Mouse (Mus musculus) heart, embryonic 11.5 days (tissue): Measurements from ENCODE around the gene Tbx15. TPM values are rescaled to one million over a fixed set of nuclear protein-coding genes. Genes with fewer than 3 reads are reported as not detected.
A peak's percentile ranks its signal among the peaks of the same experiment; 100 is the strongest.

ENCODE experiments used
- ATAC-seq: fragments of 200-750 bp; cut with Nextera tagmentation; replicated peaks from 2 replicates; pipeline ENCODE4 v1.8.0; 2017; ENCODE audit warnings: moderate library complexity; ENCODE audit not compliant: insufficient number of reproducible peaks, low FRiP score, low TSS enrichment
- H3K27ac ChIP-seq: fragments of 300-500 bp; sonication (generic); 2 replicates; pipeline ENCODE4 v1.5.1; 2014; ENCODE audit warnings: mild to moderate bottlenecking, low read depth, low read length
- H3K27me3 ChIP-seq: fragments of 300-500 bp; sonication (generic); 2 replicates; pipeline ENCODE4 v1.6.1; 2014; ENCODE audit warnings: mild to moderate bottlenecking, low read length, mixed read lengths; ENCODE audit not compliant: control insufficient read depth, insufficient read depth
- H3K36me3 ChIP-seq: fragments of 300-500 bp; sonication (generic); 2 replicates; pipeline ENCODE4 v1.6.1; 2014; ENCODE audit warnings: mild to moderate bottlenecking, low read length, moderate library complexity, mixed read lengths; ENCODE audit not compliant: control insufficient read depth, insufficient read depth
- H3K4me1 ChIP-seq: fragments of 300-500 bp; sonication (generic); 2 replicates; pipeline ENCODE4 v1.6.1; 2014; ENCODE audit warnings: low read length; ENCODE audit not compliant: control insufficient read depth, insufficient read depth
- H3K4me2 ChIP-seq: fragments of 300-500 bp; sonication (generic); 2 replicates; pipeline ENCODE4 v1.6.1; 2014; ENCODE audit warnings: mild to moderate bottlenecking, moderate library complexity
- H3K4me3 ChIP-seq: fragments of 300-500 bp; sonication (generic); 2 replicates; pipeline ENCODE4 v1.5.1; 2014; ENCODE audit warnings: low read depth, low read length
- H3K9ac ChIP-seq: fragments of 300-500 bp; sonication (generic); 2 replicates; pipeline ENCODE4 v1.6.1; 2014; ENCODE audit warnings: mild to moderate bottlenecking, low read depth, low read length, moderate library complexity
- H3K9me3 ChIP-seq: fragments of 300-500 bp; sonication (generic); replicated peaks from 2 replicates; pipeline ENCODE4 v1.6.1; 2016; ENCODE audit warnings: low read length; ENCODE audit not compliant: control insufficient read depth
- WGBS: fragments of 180-500 bp; shearing (Covaris S2); extraction: QIAGEN DNeasy Blood & Tissue Kit; methylation state at CpG from one replicate; pipeline ENCODE4 v1.1.7; 2014; ENCODE audit not compliant: insufficient replicate concordance; 5-methylcytosine and 5-hydroxymethylcytosine counted together
- polyA plus RNA-seq: library from polyadenylated mRNA; unstranded; fragments of >200 nt; fragmentation: Nextera tagmentation; extraction: Ambion mirVana; gene quantifications from 2 replicates; pipeline ENCODE4 v1.2.1, GENCODE M21; 2014

Gene Tbx15
- polyA plus RNA-seq, 1 experiment from 2014 or later = 0.40 TPM

- no peak for ATAC-seq
- H3K9me3 ChIP-seq = no peaks in the 10 kb centered on the region
- H3K4me3 ChIP-seq = no peak overlapping the region
- H3K36me3 ChIP-seq = no peaks in the 10 kb centered on the region
- no peak overlapping the region for H3K4me2 ChIP-seq
- H3K27ac ChIP-seq = no peak overlapping the region
- no peak overlapping the region for H3K9ac ChIP-seq
- peaks cover 6% of the 10 kb centered on the region for H3K4me1 ChIP-seq
- 2% methylated on average over 23 of the region's 23 CpGs for WGBS
- peaks cover 52% of the 10 kb centered on the region for H3K27me3 ChIP-seq
These were observed 4.9 kb upstream of the Tbx15 start for GRCm38 (mm10) chr3:99235116-99235803.

DNA sequence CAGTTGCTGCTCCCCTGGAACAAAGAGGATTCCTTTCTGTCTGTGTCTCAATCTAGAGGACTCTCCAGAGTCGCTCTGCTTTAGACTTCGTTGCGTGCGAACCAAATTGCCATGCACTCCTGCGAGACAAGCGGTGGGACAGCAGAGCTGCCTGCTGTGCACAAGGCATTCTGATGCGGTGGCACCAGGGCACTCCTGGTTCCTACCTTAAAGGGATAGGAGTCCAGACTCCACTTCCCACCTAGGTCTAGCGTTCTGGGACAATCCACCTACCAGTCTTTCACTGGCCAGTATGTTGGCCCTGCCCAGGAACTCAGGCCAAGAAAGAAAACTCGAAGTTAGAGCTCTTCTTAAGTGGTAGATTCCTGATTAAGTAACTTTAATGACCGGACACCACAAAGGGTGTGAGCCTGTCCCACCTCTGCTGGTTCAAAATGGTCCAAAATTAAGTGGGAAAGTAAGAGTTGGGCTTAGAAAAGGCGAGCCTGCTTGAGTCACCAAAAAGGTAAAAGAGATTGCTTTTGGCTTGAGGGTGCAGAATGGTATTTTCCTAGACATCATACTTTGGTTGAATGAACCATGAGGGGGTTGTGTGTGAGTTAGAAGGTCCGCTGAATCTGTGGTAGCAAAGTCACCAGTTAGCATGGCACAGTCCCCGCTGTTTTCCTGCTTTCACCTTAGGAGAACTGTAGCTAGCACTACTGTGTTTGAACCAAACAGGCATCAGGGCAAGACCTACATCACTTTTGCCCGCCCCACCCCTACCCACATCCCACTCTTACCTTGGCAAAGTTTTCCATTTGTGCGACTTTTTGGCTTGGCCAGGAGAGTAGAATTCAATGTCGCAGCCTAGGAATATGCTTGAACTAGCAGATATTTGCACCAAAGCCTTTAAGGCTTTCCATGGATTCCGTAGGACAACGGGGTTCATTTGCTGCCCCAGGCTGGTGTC, 4.1 kb upstream of the Tbx15 start:
- no peaks in the 10 kb centered on the region for H3K36me3 ChIP-seq
- no peak for ATAC-seq
- H3K4me1 ChIP-seq = peaks cover 8% of the 10 kb centered on the region
- 5% methylated on average over 18 of the region's 18 CpGs for WGBS
- no peak overlapping the region for H3K27ac ChIP-seq
- H3K4me2 ChIP-seq = no peak overlapping the region
- peaks cover 60% of the 10 kb centered on the region for H3K27me3 ChIP-seq
- no peak overlapping the region for H3K9ac ChIP-seq
- no peak overlapping the region for H3K4me3 ChIP-seq
- no peaks in the 10 kb centered on the region for H3K9me3 ChIP-seq

GRCm38 (mm10) chr3:99238691-99239090, 1.5 kb upstream of the Tbx15 start:
- 7% methylated on average over 1 of the region's 1 CpGs for WGBS
- H3K27me3 ChIP-seq = peaks cover 86% of the 10 kb centered on the region
- no peak overlapping the region for H3K4me2 ChIP-seq

DNA sequence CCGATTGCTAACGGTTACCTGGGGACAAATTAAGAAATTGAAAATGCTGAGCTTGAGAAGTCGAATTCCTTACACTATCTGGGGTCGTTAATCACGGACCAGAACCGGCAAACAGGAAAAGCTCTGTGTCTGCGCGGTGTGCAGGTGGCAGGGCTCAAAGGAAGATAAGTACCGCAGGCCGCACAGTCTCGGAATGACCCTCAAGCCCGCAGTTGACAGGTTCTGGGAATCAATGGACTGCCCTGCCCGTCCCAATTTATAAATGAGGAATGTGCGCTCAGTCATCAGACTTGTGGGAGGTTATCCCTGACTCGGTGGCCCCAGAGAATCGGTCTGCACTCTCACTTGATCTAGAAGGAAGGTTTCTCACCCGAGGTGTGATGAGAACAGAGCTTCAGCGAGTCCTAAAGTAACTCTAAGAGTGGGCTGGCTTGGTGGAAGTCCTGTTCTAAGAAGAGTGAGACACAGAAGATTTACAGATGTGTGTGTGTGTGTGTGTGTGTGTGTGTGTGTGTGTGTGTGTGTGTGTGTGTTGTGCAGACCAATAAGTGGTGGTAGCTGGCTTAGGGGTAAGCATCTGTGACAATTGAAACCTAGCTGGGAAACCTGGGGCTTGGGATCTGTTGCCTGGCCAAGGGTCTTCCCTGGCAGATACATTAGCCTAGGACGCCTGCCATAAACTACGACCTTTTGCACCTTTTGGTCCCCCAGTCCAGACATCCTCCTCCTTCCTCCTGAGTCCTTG, 708 bp upstream of the Tbx15 start:
- H3K36me3 ChIP-seq = no peaks in the 10 kb centered on the region
- ATAC-seq = no peak
- WGBS = 2% methylated on average over 20 of the region's 20 CpGs
- no peak overlapping the region for H3K4me3 ChIP-seq
- H3K4me1 ChIP-seq = peaks cover 4% of the 10 kb centered on the region
- peaks cover 89% of the 10 kb centered on the region for H3K27me3 ChIP-seq
- H3K9me3 ChIP-seq = no peaks in the 10 kb centered on the region
- H3K27ac ChIP-seq = no peak overlapping the region
- H3K4me2 ChIP-seq = no peak overlapping the region
- no peak overlapping the region for H3K9ac ChIP-seq

More at GRCm38 (mm10) chr3:99238691-99239090, 1.5 kb upstream of the Tbx15 start:
- Histone ChIP-seq H3K9me3 (no peaks in the 10 kb centered on the region), H3K4me3 (no peak overlapping the region), H3K9ac (no peak overlapping the region), H3K27ac (no peak overlapping the region), H3K4me1 (peaks cover 9% of the 10 kb centered on the region), H3K36me3 (no peaks in the 10 kb centered on the region)
- no peak for ATAC-seq

- H3K4me3 ChIP-seq = peak overlapping the region; percentile 27
- no peaks in the 10 kb centered on the region for H3K9me3 ChIP-seq
- 0 out of 2 replicates have a peak, but pooled peaks cover 2% of the 10 kb centered on the region for H3K4me1 ChIP-seq
- ATAC-seq = no peak
- WGBS = 1% methylated on average over 50 of the region's 50 CpGs
- no peaks in the 10 kb centered on the region for H3K36me3 ChIP-seq
- peaks cover 95% of the 10 kb centered on the region for H3K27me3 ChIP-seq
- no peak overlapping the region for H3K9ac ChIP-seq
- H3K4me2 ChIP-seq = peak overlapping the region; percentile 46
- H3K27ac ChIP-seq = no peak overlapping the region
These were observed 894 bp downstream of the Tbx15 start for GRCm38 (mm10) chr3:99240811-99241738.

GRCm38 (mm10) chr3:99242481-99242880, 2.3 kb downstream of the Tbx15 start:
- 6% methylated on average over 8 of the region's 8 CpGs for WGBS
- Histone ChIP-seq H3K27me3 (peaks cover 98% of the 10 kb centered on the region), H3K4me2 (no peak overlapping the region), H3K4me3 (no peak overlapping the region), H3K4me1 (0 out of 2 replicates have a peak, but pooled peaks cover 2% of the 10 kb centered on the region), H3K9ac (no peak overlapping the region), H3K27ac (no peak overlapping the region), H3K36me3 (no peaks in the 10 kb centered on the region), H3K9me3 (no peaks in the 10 kb centered on the region)
- no peak for ATAC-seq

- H3K4me1 ChIP-seq = 0 out of 2 replicates have a peak, but pooled peaks cover 2% of the 10 kb centered on the region
- no peak for ATAC-seq
- WGBS = 23% methylated on average over 3 of the region's 3 CpGs
- H3K27ac ChIP-seq = no peak overlapping the region
- H3K4me2 ChIP-seq = no peak overlapping the region
- no peak overlapping the region for H3K9ac ChIP-seq
- no peak overlapping the region for H3K4me3 ChIP-seq
- H3K36me3 ChIP-seq = no peaks in the 10 kb centered on the region
- H3K27me3 ChIP-seq = peaks cover 98% of the 10 kb centered on the region
- H3K9me3 ChIP-seq = no peaks in the 10 kb centered on the region
These were observed 5.2 kb downstream of the Tbx15 start for GRCm38 (mm10) chr3:99245341-99245740.
